Mouse (Mus musculus): ENCODE data around the gene Jakmip3.

The Jakmip3 gene

GRCm38 (mm10) chr7:139101286-139101804, 160.8 kb downstream of the Jakmip3 start:
- peak; percentile 52 for DNase-seq

- DNase-seq, result peak; percentile 90
Measured at GRCm38 (mm10) chr7:139101826-139102225, 161.3 kb downstream of the Jakmip3 start.

- peak; percentile 61 for DNase-seq
Measured at GRCm38 (mm10) chr7:139103960-139104381, 163.4 kb downstream of the Jakmip3 start.

DNA sequence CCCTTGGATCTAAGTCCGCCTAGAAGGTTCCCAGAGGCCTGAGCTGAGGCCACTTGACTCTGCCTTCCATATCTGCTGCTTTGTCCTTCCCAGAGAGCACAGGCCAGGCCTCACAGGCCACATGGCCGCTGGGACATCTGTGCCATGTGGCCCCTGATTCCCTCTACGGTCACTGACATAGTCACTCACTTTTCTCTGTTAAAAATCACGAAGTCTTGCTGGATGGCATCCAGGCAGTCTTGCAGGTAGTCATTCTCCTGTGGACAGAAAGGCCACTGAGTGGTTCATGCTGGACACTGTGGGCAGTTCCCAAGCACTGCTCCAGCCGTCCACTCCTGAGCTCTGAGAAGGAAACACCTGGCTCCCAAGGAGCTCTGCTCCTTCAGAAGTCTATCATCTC, 164.5 kb downstream of the Jakmip3 start:
- DNase-seq, result peak; percentile 48

DNA sequence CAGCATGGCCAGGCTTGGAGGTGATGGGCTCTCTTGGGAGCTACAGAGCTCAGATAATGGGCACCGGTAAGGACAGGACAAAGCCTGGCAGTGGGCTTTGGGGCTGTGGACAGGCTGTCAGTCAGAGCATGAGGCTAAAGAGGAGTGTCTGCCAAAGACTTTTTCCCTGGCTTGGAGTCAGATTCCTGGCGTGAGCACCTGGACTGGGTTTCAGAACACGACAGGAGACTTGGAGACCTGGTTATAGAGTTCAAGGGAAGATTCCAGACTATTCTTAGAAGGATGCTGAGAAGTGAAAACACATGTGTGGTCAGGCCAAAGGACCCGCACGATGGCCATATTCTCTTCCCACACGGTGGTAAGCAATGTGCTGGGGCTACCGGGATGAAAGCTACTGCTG, 165.2 kb downstream of the Jakmip3 start:
- peak; percentile 93 for DNase-seq

DNA sequence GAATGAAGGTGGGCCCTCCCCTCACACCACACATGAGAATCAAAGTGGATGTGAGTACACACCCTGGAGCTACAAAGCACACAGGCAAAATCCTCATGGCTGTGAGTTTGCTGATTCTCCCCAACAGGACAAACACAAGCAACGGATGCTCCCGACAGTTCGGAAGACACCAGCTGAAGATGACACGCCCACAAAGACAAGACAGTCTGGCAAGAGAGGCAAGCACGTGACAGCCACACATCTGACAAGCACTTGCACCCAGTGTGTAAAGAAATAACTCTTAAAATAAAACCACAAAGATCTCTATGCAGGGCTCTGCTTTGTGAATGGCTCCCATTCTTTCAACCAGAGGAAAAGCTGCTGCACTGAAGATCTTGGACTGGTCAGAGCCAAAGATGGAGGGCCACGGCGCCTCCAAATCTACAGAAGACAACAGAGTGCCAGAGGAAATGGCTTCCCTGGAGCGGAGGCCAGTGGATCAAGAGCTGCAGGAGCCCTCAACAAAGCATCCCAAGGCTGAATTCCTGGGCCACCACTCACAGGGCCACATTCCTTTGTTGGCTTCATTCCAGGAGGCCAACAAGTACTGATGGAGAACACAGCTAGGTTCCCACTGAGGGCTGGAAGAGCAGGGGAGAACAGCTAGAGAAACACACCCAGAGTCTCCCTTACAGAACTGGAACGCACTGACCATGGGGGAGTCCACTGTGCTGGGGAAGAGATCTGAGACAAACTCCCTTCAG, 167.5 kb downstream of the Jakmip3 start:
- no peak for DNase-seq

DNA sequence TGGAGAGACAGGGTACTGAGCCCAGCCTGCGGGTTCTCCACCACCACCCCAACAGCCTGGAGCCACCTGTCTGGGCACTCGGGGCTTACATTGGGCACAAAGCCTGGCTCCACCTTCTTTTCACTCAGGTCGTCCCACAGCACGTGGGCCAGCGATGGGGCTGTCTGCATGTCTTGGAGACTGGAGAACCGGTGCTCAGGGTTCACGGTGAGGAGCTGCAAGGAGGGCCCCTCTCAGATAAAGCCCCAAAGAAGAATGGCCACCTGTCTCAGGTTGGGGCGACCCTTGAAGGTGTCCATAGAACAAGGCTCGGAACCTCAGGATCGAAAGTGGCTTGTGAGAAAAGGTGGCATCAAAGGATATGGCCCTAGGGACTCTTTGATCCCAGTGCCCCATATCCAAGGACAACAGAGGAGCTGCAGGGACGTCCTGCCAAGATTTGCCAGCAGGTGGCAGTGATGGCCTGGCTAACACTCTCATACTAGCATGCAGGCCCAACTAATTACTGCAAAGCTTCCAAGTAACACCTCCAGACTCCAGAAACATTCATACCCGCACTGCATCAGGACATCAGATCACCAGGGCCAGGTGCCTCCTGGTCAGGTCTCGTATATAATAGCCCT, 178.7 kb downstream of the Jakmip3 start:
- peak; percentile 90 for DNase-seq

DNA sequence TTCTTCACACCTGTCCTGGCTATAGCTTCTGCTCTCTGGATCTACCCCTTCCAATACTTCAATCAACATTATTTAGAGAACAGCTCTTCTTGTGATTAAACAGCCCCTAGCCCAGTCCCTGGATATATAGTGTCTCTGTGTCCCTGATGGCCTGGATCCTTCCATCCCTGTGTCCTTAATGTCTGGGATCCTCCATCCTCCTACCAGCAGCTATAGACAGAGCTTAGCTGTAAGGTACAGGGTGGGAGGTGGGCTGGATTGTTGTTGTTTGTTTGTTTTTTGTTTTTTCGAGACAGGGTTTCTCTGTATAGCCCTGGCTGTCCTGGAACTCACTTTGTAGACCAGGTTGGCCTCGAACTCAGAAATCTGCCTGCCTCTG, 179.2 kb downstream of the Jakmip3 start:
- no peak for DNase-seq

DNA sequence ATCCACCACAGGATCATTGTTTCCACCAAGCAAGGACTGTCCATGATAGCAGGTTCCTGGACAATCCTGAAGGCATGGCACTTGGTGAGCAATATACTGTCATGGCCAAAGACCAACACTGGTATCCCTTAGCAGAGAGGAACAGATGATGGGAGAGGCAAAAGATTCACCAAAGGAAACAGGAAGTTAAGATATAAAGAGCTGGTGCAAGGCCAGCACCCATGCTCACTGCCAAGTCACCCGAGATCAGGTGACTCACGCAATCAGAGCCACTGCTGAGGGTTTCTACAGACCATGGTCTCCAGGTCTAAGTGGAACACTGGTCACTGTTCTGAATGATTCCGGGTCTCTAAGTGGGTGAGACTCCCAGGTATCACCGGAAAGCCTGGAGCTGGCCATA, 185.4 kb downstream of the Jakmip3 start:
- DNase-seq, result no peak

DNA sequence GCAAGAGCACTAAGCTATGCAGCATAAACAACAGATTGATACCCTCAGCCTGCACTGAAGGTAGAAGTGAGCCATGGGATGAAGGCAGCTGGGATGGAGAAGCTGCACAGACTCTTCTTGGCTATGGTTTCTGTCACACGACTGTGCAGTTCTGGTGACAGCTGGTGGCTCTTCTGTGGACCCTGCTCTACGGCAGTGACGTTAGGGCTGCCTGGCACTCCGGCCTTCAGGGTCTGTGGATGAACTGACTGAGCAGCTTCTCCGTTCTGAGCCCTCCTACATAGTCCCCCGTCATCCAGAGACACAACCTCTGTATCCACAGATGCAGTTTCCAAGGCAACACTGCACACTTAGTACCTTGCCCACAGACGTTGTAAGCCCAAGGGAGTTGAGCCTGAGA, 186.0 kb downstream of the Jakmip3 start:
- DNase-seq, result no peak

DNA sequence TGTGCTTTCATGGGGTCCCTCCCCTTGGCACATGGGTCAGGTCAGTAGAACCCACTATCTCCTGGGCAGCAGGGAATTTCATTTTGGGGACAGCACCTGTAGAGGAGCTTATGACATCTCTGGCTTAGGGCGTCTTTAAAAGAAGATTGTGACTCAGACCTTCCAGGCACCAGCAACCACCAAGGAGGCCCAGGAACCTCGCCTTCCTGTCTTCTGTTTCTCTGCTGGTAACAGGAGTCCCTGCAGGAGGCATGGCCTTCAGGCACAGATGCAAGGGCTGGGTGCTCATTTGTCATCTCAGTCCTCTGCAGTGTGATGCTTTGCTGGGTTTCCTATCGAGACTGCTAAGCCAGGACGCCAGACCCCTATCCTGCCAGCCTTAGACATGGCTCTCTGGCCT, 188.5 kb downstream of the Jakmip3 start:
- DNase-seq, result no peak

GRCm38 (mm10) chr7:139130361-139130760, 189.8 kb downstream of the Jakmip3 start:
- DNase-seq, result no peak

- no peak for DNase-seq
Measured at GRCm38 (mm10) chr7:139131538-139131937, 191.0 kb downstream of the Jakmip3 start.

DNA sequence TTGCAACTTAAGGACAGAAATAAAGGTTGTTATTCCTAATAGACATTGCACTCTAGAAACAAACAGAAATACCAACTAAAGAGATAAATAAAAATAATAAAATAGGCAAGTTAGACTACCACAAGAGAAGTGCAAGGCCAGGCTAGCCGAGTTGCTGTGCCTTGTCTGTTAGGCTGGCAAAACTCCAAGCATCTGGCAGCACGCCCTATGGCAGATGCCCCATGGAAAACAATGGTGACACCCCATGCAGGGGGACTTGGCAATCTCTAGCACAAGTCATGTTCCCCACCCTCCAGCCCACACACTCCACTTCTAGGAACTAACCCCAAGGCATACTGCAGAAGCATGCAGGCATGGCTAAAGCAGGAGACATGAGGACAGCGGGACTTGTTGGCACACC, 192.9 kb downstream of the Jakmip3 start:
- peak; percentile 67 for DNase-seq

All from cerebellum, adult 9-10 months (tissue).